Comparison of ENCODE assay signal across 9 mouse cellular contexts in genomic region chr7:30619202-30619601, GRCm38 (mm10). TPM values are rescaled to one million over a fixed set of nuclear protein-coding genes. Genes with fewer than 3 reads are reported as not detected.
DNase-seq lines count a peak whose midpoint lies in the region; ATAC-seq and TF ChIP-seq lines count a peak whose summit lies in the region.
"Had no signal": no experiment of that assay in that cellular context is flagged by ENCODE, and none has a peak within 500 bp of the region (broad histone marks: within the 10 kb centered on the region; RNA-seq: fewer than 3 reads in every experiment).

No protein-coding gene starts in this region.

- peak; percentile 42 for TF ChIP-seq CTCF in heart, postnatal 0 days (IDR thresholded peaks at IDR 0.05; ENCODE audit: low read depth)

- no peak overlapping the region for H3K4me3 ChIP-seq in heart, postnatal 0 days (ENCODE audit: low read depth, low read length)
- H3K4me3 ChIP-seq in hindbrain, embryonic 14.5 days (replicated peaks; ENCODE audit: low read length) = no peak overlapping the region

- H3K36me3 ChIP-seq in heart, postnatal 0 days (replicated peaks; ENCODE audit: control insufficient read depth, insufficient read depth, low read length) = peaks cover 71% of the 10 kb centered on the region
- H3K36me3 ChIP-seq in hindbrain, embryonic 14.5 days (replicated peaks; ENCODE audit: control insufficient read depth, insufficient read depth) = peaks cover 77% of the 10 kb centered on the region

- H3K4me1 ChIP-seq in heart, postnatal 0 days (ENCODE audit: control insufficient read depth, insufficient read depth) = no peaks in the 10 kb centered on the region
- no peaks in the 10 kb centered on the region for H3K4me1 ChIP-seq in hindbrain, embryonic 14.5 days (replicated peaks; ENCODE audit: control insufficient read depth, insufficient read depth, low read length)

- no peaks in the 10 kb centered on the region for H3K9me3 ChIP-seq in heart, postnatal 0 days (replicated peaks; ENCODE audit: control insufficient read depth, low read length)
- H3K9me3 ChIP-seq in hindbrain, embryonic 14.5 days (ENCODE audit: control insufficient read depth, low read length) = no peaks in the 10 kb centered on the region

- H3K27me3 ChIP-seq in heart, postnatal 0 days (ENCODE audit: control insufficient read depth, insufficient read depth, low read length) = no peaks in the 10 kb centered on the region
- H3K27me3 ChIP-seq in hindbrain, embryonic 14.5 days (ENCODE audit: control insufficient read depth, insufficient read depth, low read length) = no peaks in the 10 kb centered on the region

- no peak for DNase-seq in heart, postnatal 0 days (ENCODE audit: low spot score)
- DNase-seq in heart, adult 9 months (ENCODE audit: low spot score in 2 of 2) = no peak
- DNase-seq in spleen, adult 12 weeks (ENCODE audit: low spot score) = peak; percentile 22
- no peak for DNase-seq in spleen, postnatal 36 days (ENCODE audit: low spot score in 2 of 2)
- DNase-seq in thymus, postnatal 4 days = peak; percentile 69
- no peak for DNase-seq in hindbrain, embryonic 14.5 days (ENCODE audit: low spot score)

- TF ChIP-seq EP300 in heart, postnatal 0 days (IDR thresholded peaks at IDR 0.05; ENCODE audit: low read depth) = no peak

- 86% methylated on average over 3 of the region's 3 CpGs for WGBS in heart, postnatal 0 days
- WGBS in hindbrain, embryonic 14.5 days = 88% methylated on average over 3 of the region's 3 CpGs

- no peak overlapping the region for H3K4me2 ChIP-seq in heart, postnatal 0 days (ENCODE audit: low read depth, low read length)
- H3K4me2 ChIP-seq in hindbrain, embryonic 14.5 days (replicated peaks) = no peak overlapping the region

- no peak overlapping the region for H3K27ac ChIP-seq in heart, postnatal 0 days (ENCODE audit: low read depth)
- no peak overlapping the region for H3K27ac ChIP-seq in hindbrain, embryonic 14.5 days

- ATAC-seq in heart, postnatal 0 days (ENCODE audit: insufficient read depth, low read depth) = no peak
- ATAC-seq in erythroid progenitor cell, adult 5-6 weeks (replicated peaks; ENCODE audit: low FRiP score, poor library complexity, severe bottlenecking) = peak; percentile 67; the same call in 1 of the 2 replicates
- ATAC-seq in megakaryocyte-erythroid progenitor cell, adult 5-6 weeks (replicated peaks; ENCODE audit: low FRiP score, low TSS enrichment, poor library complexity, severe bottlenecking) = no peak
- ATAC-seq in hindbrain, embryonic 14.5 days (ENCODE audit: low FRiP score) = no peak

- no peak overlapping the region for H3K9ac ChIP-seq in heart, postnatal 0 days (replicated peaks; ENCODE audit: low read depth, low read length)
- no peak overlapping the region for H3K9ac ChIP-seq in hindbrain, embryonic 14.5 days

RNA-seq across cellular contexts. Expression of gene Upk1a, which starts 6.6 kb away (rescaled TPM):
- 1.1 and 73.4 TPM in 2 replicates for total RNA-seq in heart, postnatal 0 days (2014; rRNA removed; ENCODE audit: low replicate concordance)
- 0.56 and 0.60 TPM in 2 replicates for polyA plus RNA-seq in heart, postnatal 0 days (2015; fragmentation: Nextera tagmentation; extraction: Ambion mirVana)
- total RNA-seq in erythroid progenitor cell, adult 5-6 weeks (2015; ENCODE audit: low replicate concordance) = not detected in 2 replicates
- 2.7 TPM in 1 of 2 replicates, not detected in the other for total RNA-seq in erythroid progenitor cell, adult 5-6 weeks (2017; ENCODE audit: low replicate concordance)
- total RNA-seq in megakaryocyte-erythroid progenitor cell, adult 5-6 weeks (2014; fragmentation: Nextera tagmentation) = 0.83 TPM in 1 of 2 replicates, not detected in the other
- total RNA-seq in megakaryocyte-erythroid progenitor cell, adult 5-6 weeks (2017) = 0.99 TPM in 1 of 2 replicates, not detected in the other
- polyA plus RNA-seq in hindbrain, embryonic 14.5 days (2014; fragmentation: Nextera tagmentation; extraction: Ambion mirVana) = 0.43 and 0.76 TPM in 2 replicates

RNA-seq across cellular contexts. Expression of gene Cox6b1, which starts 6.7 kb away (rescaled TPM):
- total RNA-seq in heart, postnatal 0 days (2014; rRNA removed; ENCODE audit: low replicate concordance) = 1,408 and 1,527 TPM in 2 replicates
- polyA plus RNA-seq in heart, postnatal 0 days (2015; fragmentation: Nextera tagmentation; extraction: Ambion mirVana) = 4,395 and 4,405 TPM in 2 replicates
- 152 and 165 TPM in 2 replicates for total RNA-seq in erythroid progenitor cell, adult 5-6 weeks (2015; ENCODE audit: low replicate concordance)
- 128 and 263 TPM in 2 replicates for total RNA-seq in erythroid progenitor cell, adult 5-6 weeks (2017; ENCODE audit: low replicate concordance)
- 569 and 755 TPM in 2 replicates for total RNA-seq in megakaryocyte-erythroid progenitor cell, adult 5-6 weeks (2014; fragmentation: Nextera tagmentation)
- 427 and 665 TPM in 2 replicates for total RNA-seq in megakaryocyte-erythroid progenitor cell, adult 5-6 weeks (2017)
- 1,184 and 1,299 TPM in 2 replicates for polyA plus RNA-seq in hindbrain, embryonic 14.5 days (2014; fragmentation: Nextera tagmentation; extraction: Ambion mirVana)

RNA-seq across cellular contexts. Expression of gene Etv2, which starts 16.4 kb away (rescaled TPM):
- not detected in 2 replicates for total RNA-seq in heart, postnatal 0 days (2014; rRNA removed; ENCODE audit: low replicate concordance)
- polyA plus RNA-seq in heart, postnatal 0 days (2015; fragmentation: Nextera tagmentation; extraction: Ambion mirVana) = not detected in 2 replicates
- not detected in 2 replicates for total RNA-seq in erythroid progenitor cell, adult 5-6 weeks (2015; ENCODE audit: low replicate concordance)
- total RNA-seq in erythroid progenitor cell, adult 5-6 weeks (2017; ENCODE audit: low replicate concordance) = not detected in 2 replicates
- not detected in 2 replicates for total RNA-seq in megakaryocyte-erythroid progenitor cell, adult 5-6 weeks (2014; fragmentation: Nextera tagmentation)
- not detected in 2 replicates for total RNA-seq in megakaryocyte-erythroid progenitor cell, adult 5-6 weeks (2017)
- polyA plus RNA-seq in hindbrain, embryonic 14.5 days (2014; fragmentation: Nextera tagmentation; extraction: Ambion mirVana) = 0.19 TPM in 1 of 2 replicates, not detected in the other
- polyA plus RNA-seq: neural tube, embryonic 11.5 days had no signal

RNA-seq across cellular contexts. Expression of gene Zbtb32, which starts 20.5 kb away (rescaled TPM):
- not detected in 2 replicates for total RNA-seq in heart, postnatal 0 days (2014; rRNA removed; ENCODE audit: low replicate concordance)
- 0.11 and 0.27 TPM in 2 replicates for polyA plus RNA-seq in heart, postnatal 0 days (2015; fragmentation: Nextera tagmentation; extraction: Ambion mirVana)
- total RNA-seq in erythroid progenitor cell, adult 5-6 weeks (2015; ENCODE audit: low replicate concordance) = not detected in 2 replicates
- total RNA-seq in erythroid progenitor cell, adult 5-6 weeks (2017; ENCODE audit: low replicate concordance) = 0.39 TPM in 1 of 2 replicates, not detected in the other
- not detected in 2 replicates for total RNA-seq in megakaryocyte-erythroid progenitor cell, adult 5-6 weeks (2014; fragmentation: Nextera tagmentation)
- total RNA-seq in megakaryocyte-erythroid progenitor cell, adult 5-6 weeks (2017) = not detected in 2 replicates
- polyA plus RNA-seq in hindbrain, embryonic 14.5 days (2014; fragmentation: Nextera tagmentation; extraction: Ambion mirVana) = 0.35 and 0.42 TPM in 2 replicates
- polyA plus RNA-seq: neural tube, embryonic 11.5 days had no signal

RNA-seq across cellular contexts. Expression of gene Kmt2b, which starts 30.7 kb away (rescaled TPM):
- 12.1 and 13.4 TPM in 2 replicates for total RNA-seq in heart, postnatal 0 days (2014; rRNA removed; ENCODE audit: low replicate concordance)
- 2.9 and 3.2 TPM in 2 replicates for polyA plus RNA-seq in heart, postnatal 0 days (2015; fragmentation: Nextera tagmentation; extraction: Ambion mirVana)
- total RNA-seq in erythroid progenitor cell, adult 5-6 weeks (2015; ENCODE audit: low replicate concordance) = 155 and 163 TPM in 2 replicates
- 47.9 and 48.0 TPM in 2 replicates for total RNA-seq in erythroid progenitor cell, adult 5-6 weeks (2017; ENCODE audit: low replicate concordance)
- total RNA-seq in megakaryocyte-erythroid progenitor cell, adult 5-6 weeks (2014; fragmentation: Nextera tagmentation) = 105 and 115 TPM in 2 replicates
- 17.0 and 17.3 TPM in 2 replicates for total RNA-seq in megakaryocyte-erythroid progenitor cell, adult 5-6 weeks (2017)
- polyA plus RNA-seq in hindbrain, embryonic 14.5 days (2014; fragmentation: Nextera tagmentation; extraction: Ambion mirVana) = 11.4 and 12.9 TPM in 2 replicates

Comparison
In these comparisons a context has a peak if more than half of its experiments do, and no peak if none do; other contexts are left out.
1. DNase-seq: peak in spleen, adult 12 weeks (single experiment) and thymus, postnatal 4 days (single experiment); none in heart, postnatal 0 days (single experiment), heart, adult 9 months (0 of 2), spleen, postnatal 36 days (0 of 2) and hindbrain, embryonic 14.5 days (single experiment).